In genomic region chr6:16076266-16076665, GRCm38 (mm10) we compare ENCODE assay signal across 24 mouse cellular contexts.
DNase-seq lines count a peak whose midpoint lies in the region; ATAC-seq and TF ChIP-seq lines count a peak whose summit lies in the region.
"Had no signal": no experiment of that assay in that cellular context is flagged by ENCODE, and none has a peak within 500 bp of the region (broad histone marks: within the 10 kb centered on the region; RNA-seq: fewer than 3 reads in every experiment).

No protein-coding gene starts in this region.

- no peaks in the 10 kb centered on the region for H3K9me3 ChIP-seq in hindbrain, postnatal 0 days (ENCODE audit: low read length)
- no peaks in the 10 kb centered on the region for H3K9me3 ChIP-seq in hindbrain, embryonic 13.5 days
- H3K9me3 ChIP-seq: limb, embryonic 15.5 days; lung, embryonic 15.5 days; megakaryocyte, embryonic 14.5 days; stomach, embryonic 15.5 days had no signal

- ATAC-seq in cerebellum, adult (ENCODE audit: insufficient number of reproducible peaks, low FRiP score, low TSS enrichment), result no peak
- no peak for ATAC-seq in hindbrain, postnatal 0 days
- no peak for ATAC-seq in hindbrain, embryonic 13.5 days (ENCODE audit: low FRiP score)

- H3K4me3 ChIP-seq in hindbrain, postnatal 0 days (ENCODE audit: low read length), result no peak overlapping the region
- no peak overlapping the region for H3K4me3 ChIP-seq in hindbrain, embryonic 13.5 days
- H3K4me3 ChIP-seq: limb, embryonic 15.5 days; lung, embryonic 15.5 days; megakaryocyte, embryonic 14.5 days; stomach, embryonic 15.5 days had no signal

- no peak overlapping the region for H3K4me2 ChIP-seq in hindbrain, postnatal 0 days (ENCODE audit: low read depth, low read length)
- no peak overlapping the region for H3K4me2 ChIP-seq in hindbrain, embryonic 13.5 days
- H3K4me2 ChIP-seq: hindbrain, embryonic 14.5 days; limb, embryonic 15.5 days; lung, embryonic 15.5 days; stomach, embryonic 15.5 days had no signal

- WGBS in hindbrain, postnatal 0 days, result 61% methylated on average over 2 of the region's 2 CpGs
- whole genome bisulfite sequencing in hindbrain, embryonic 13.5 days, result 87% methylated on average over 2 of the region's 2 CpGs

- no peaks in the 10 kb centered on the region for H3K27me3 ChIP-seq in hindbrain, postnatal 0 days (ENCODE audit: insufficient read depth, low read length)
- H3K27me3 ChIP-seq in hindbrain, embryonic 13.5 days, result no peaks in the 10 kb centered on the region
- H3K27me3 ChIP-seq: limb, embryonic 15.5 days; lung, embryonic 15.5 days; megakaryocyte, embryonic 14.5 days; stomach, embryonic 15.5 days had no signal

- DNase-seq in cerebellum, postnatal 14 days, result peak; percentile 20 to 25
- DNase-seq in hindbrain, postnatal 0 days (ENCODE audit: low spot score), result peak; percentile 36
- peak; percentile 3 for DNase-seq in ovary, adult 18-20 months (ENCODE audit: low spot score)
- no peak for DNase-seq in ovary, postnatal 10 days (ENCODE audit: low spot score)
- DNase-seq in layer of hippocampus, postnatal 10 days (ENCODE audit: low spot score in 2 of 2), result peak; percentile 20 to 22
- DNase-seq: adrenal gland, postnatal 14 days; cerebellum, adult 9-11 months; gastrocnemius, postnatal 25 days; heart, postnatal 36 days; kidney, adult 2 months; lung, postnatal 36 days; midbrain, embryonic 14.5 days; right cerebral cortex, postnatal 25 days; thymus, adult 2 months; thymus, postnatal 4 days had no signal

- no peak for TF ChIP-seq CTCF in hindbrain, postnatal 0 days (IDR thresholded peaks at IDR 0.05; ENCODE audit: low read depth)

- no peak overlapping the region for H3K27ac ChIP-seq in hindbrain, postnatal 0 days
- no peak overlapping the region for H3K27ac ChIP-seq in hindbrain, embryonic 13.5 days
- H3K27ac ChIP-seq: hindbrain, embryonic 14.5 days; kidney, postnatal 0 days; limb, embryonic 15.5 days; liver, embryonic 14.5 days; lung, embryonic 15.5 days; stomach, embryonic 15.5 days had no signal

- no peak overlapping the region for H3K9ac ChIP-seq in hindbrain, postnatal 0 days (replicated peaks; ENCODE audit: low read length)
- no peak overlapping the region for H3K9ac ChIP-seq in hindbrain, embryonic 13.5 days
- H3K9ac ChIP-seq: hindbrain, embryonic 14.5 days; limb, embryonic 15.5 days; liver, embryonic 14.5 days; lung, embryonic 15.5 days; stomach, embryonic 15.5 days had no signal

- H3K36me3 ChIP-seq in hindbrain, postnatal 0 days (ENCODE audit: insufficient read depth, low read length), result no peaks in the 10 kb centered on the region
- no peaks in the 10 kb centered on the region for H3K36me3 ChIP-seq in hindbrain, embryonic 13.5 days
- H3K36me3 ChIP-seq: limb, embryonic 15.5 days; lung, embryonic 15.5 days; stomach, embryonic 15.5 days had no signal

- H3K4me1 ChIP-seq in hindbrain, postnatal 0 days (ENCODE audit: insufficient read depth, low read length), result no peaks in the 10 kb centered on the region
- H3K4me1 ChIP-seq in hindbrain, embryonic 13.5 days (replicated peaks), result peaks cover 5% of the 10 kb centered on the region; the same call in 1 of the 2 replicates
- H3K4me1 ChIP-seq: lung, embryonic 15.5 days; megakaryocyte, embryonic 14.5 days; stomach, embryonic 15.5 days had no signal
